9 mouse cellular contexts compared by ENCODE assay signal in the genomic region with DNA sequence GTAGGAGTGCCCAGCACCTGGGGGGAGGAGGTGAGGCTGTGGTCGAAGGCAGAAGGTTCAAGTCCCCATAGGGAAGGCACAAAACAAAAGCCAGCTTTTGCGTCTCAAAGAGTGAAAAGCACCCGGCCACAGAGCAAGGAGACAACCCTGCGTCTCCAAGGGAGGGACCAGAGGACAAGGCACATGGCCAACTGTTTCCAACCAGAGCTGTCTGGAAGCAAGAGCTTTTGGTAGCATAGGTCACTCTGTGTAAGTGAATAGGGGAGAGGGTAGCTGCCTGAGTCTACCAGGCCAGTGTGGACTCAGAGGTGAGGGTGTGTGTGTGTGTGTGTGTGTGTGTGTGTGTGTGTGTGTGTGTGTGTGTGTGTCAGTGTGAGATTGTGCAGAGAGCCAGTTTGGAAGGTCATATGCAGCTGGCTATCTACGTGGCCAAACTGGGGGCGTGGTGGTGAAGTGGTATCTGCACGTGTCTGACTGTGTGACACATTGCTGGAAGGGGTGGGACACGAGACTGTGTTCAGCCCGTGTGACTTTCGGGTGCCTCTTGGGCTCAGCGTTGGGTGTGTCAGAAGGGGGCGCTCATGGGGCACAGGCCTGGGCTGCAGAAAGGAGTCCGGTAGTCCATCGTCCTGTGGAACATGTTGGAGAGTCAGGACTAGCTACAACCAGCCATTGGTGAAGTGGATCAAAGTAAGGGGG. TPM values are rescaled to one million over a fixed set of nuclear protein-coding genes. Genes with fewer than 3 reads are reported as not detected.
A peak's percentile ranks its signal among the peaks of the same experiment; 100 is the strongest.
DNase-seq lines count a peak whose midpoint lies in the region; ATAC-seq lines count a peak whose summit lies in the region.
"Had no signal": no experiment of that assay in that cellular context is flagged by ENCODE, and none has a peak within 500 bp of the region (broad histone marks: within the 10 kb centered on the region; RNA-seq: fewer than 3 reads in every experiment).

No protein-coding gene starts in this region.

- H3K9ac ChIP-seq in midbrain, embryonic 15.5 days: no peak overlapping the region

- H3K36me3 ChIP-seq in midbrain, embryonic 15.5 days (replicated peaks): no peaks in the 10 kb centered on the region

- no peak for ATAC-seq in midbrain, embryonic 15.5 days (replicated peaks)

- H3K9me3 ChIP-seq in midbrain, embryonic 15.5 days: no peaks in the 10 kb centered on the region

- WGBS in midbrain, embryonic 15.5 days: 69% methylated on average over 14 of the region's 14 CpGs

- no peak overlapping the region for H3K4me3 ChIP-seq in midbrain, embryonic 15.5 days

- H3K27me3 ChIP-seq in midbrain, embryonic 15.5 days (replicated peaks): no peaks in the 10 kb centered on the region

- no peak overlapping the region for H3K27ac ChIP-seq in midbrain, embryonic 15.5 days

- no peak overlapping the region for H3K4me2 ChIP-seq in midbrain, embryonic 15.5 days

- peak; percentile 15 for DNase-seq in embryo, embryonic 10 days (ENCODE audit: low spot score)
- DNase-seq in embryo, embryonic 9.5 days (ENCODE audit: extremely low spot score): no peak
- DNase-seq in ES-CJ7 (ENCODE audit: low read depth, low spot score): peak; percentile 26
- DNase-seq in heart, adult 11 months: peak; percentile 99
- peak; percentile 54 for DNase-seq in liver
- DNase-seq in urinary bladder, postnatal 36 days (ENCODE audit: low spot score in 2 of 2): peak; percentile 65 to 86
- no peak for DNase-seq in cerebellum, postnatal 36 days

- peaks cover 12% of the 10 kb centered on the region; the same call in 1 of the 2 replicates for H3K4me1 ChIP-seq in midbrain, embryonic 15.5 days

RNA-seq across cellular contexts. Expression of a gene that starts 47.1 kb away (rescaled TPM):
- polyA plus RNA-seq in midbrain, embryonic 15.5 days (2015; fragmentation: Nextera tagmentation; extraction: Ambion mirVana): 0.09 TPM in 1 of 2 replicates, not detected in the other
- polyA plus RNA-seq: embryonic facial prominence, embryonic 14.5 days had no signal

Comparison
In these comparisons a context has a peak if more than half of its experiments do, and no peak if none do; other contexts are left out.
1. DNase-seq: peak in embryo, embryonic 10 days (single experiment), ES-CJ7 (single experiment), heart, adult 11 months (single experiment), liver (single experiment) and urinary bladder, postnatal 36 days (2 of 2); none in embryo, embryonic 9.5 days (single experiment) and cerebellum, postnatal 36 days (0 of 2).